Mouse (Mus musculus) hindbrain, embryonic 13.5 days (tissue): ENCODE measurements around the gene Fbxo42. TPM values are rescaled to one million over a fixed set of nuclear protein-coding genes. Genes with fewer than 3 reads are reported as not detected.
A peak's percentile ranks its signal among the peaks of the same experiment; 100 is the strongest.
"Not testable (repeated sequence)": the region's sequence is repeated elsewhere in the genome, so short reads cannot be mapped to it uniquely, and the experiment has no call there.

Experiments used
- ATAC-seq: fragments of 200-750 bp; cut with Nextera tagmentation; 2 replicates; pipeline ENCODE4 v1.8.0; 2017; ENCODE audit warnings: moderate TSS enrichment; ENCODE audit not compliant: low FRiP score
- H3K27ac ChIP-seq: fragments of 300-500 bp; sonication (generic); 2 replicates; pipeline ENCODE4 v1.5.1; 2015; ENCODE audit warnings: inconsistent platforms, mild to moderate bottlenecking, moderate library complexity
- H3K27me3 ChIP-seq: fragments of 300-500 bp; sonication (generic); 2 replicates; pipeline ENCODE4 v1.6.1; 2015; ENCODE audit warnings: mild to moderate bottlenecking, inconsistent platforms
- H3K36me3 ChIP-seq: fragments of 300-500 bp; sonication (generic); 2 replicates; pipeline ENCODE4 v1.6.1; 2015; ENCODE audit warnings: mild to moderate bottlenecking, inconsistent platforms
- H3K4me1 ChIP-seq: fragments of 300-500 bp; sonication (generic); replicated peaks from 2 replicates; pipeline ENCODE4 v1.6.1; 2015; ENCODE audit warnings: inconsistent platforms
- H3K4me2 ChIP-seq: fragments of 300-500 bp; sonication (generic); 2 replicates; pipeline ENCODE4 v1.6.1; 2015; ENCODE audit warnings: inconsistent platforms, mild to moderate bottlenecking, moderate library complexity
- H3K4me3 ChIP-seq: fragments of 300-500 bp; sonication (generic); 2 replicates; pipeline ENCODE4 v1.5.1; 2015; ENCODE audit warnings: mild to moderate bottlenecking, inconsistent platforms
- H3K9ac ChIP-seq: fragments of 300-500 bp; sonication (generic); 2 replicates; pipeline ENCODE4 v1.6.1; 2015; ENCODE audit warnings: mild to moderate bottlenecking, inconsistent platforms
- H3K9me3 ChIP-seq: fragments of 300-500 bp; sonication (generic); 2 replicates; pipeline ENCODE4 v1.6.1; 2016; ENCODE audit warnings: inconsistent platforms
- WGBS: fragments of 180-500 bp; shearing (Covaris S2); methylation state at CpG from one replicate; pipeline ENCODE4 v1.1.7; 2015; 5-methylcytosine and 5-hydroxymethylcytosine counted together
- polyA plus RNA-seq: library from polyadenylated mRNA; unstranded; fragments of >200 nt; fragmentation: Nextera tagmentation; extraction: Ambion mirVana; gene quantifications from 2 replicates; pipeline ENCODE4 v1.2.1, GENCODE M21; 2015

Gene Fbxo42
- polyA plus RNA-seq, 1 experiment from 2014 or later: 21.9 TPM

- Histone ChIP-seq H3K36me3 (no peaks in the 10 kb centered on the region), H3K4me3 (peak overlapping the region; percentile 86), H3K9me3 (no peaks in the 10 kb centered on the region), H3K9ac (peak overlapping the region; percentile 86), H3K27me3 (no peaks in the 10 kb centered on the region), H3K27ac (peak overlapping the region; percentile 97), H3K4me2 (peak overlapping the region; percentile 89), H3K4me1 (peaks cover 48% of the 10 kb centered on the region)
- ATAC-seq: 0 out of 2 replicates have a peak, but pooled peaks have one; percentile 1
- 4% methylated on average over 29 of the region's 29 CpGs for WGBS
Measured at GRCm38 (mm10) chr4:141138425-141139115, 9.1 kb upstream of the Fbxo42 start.

DNA sequence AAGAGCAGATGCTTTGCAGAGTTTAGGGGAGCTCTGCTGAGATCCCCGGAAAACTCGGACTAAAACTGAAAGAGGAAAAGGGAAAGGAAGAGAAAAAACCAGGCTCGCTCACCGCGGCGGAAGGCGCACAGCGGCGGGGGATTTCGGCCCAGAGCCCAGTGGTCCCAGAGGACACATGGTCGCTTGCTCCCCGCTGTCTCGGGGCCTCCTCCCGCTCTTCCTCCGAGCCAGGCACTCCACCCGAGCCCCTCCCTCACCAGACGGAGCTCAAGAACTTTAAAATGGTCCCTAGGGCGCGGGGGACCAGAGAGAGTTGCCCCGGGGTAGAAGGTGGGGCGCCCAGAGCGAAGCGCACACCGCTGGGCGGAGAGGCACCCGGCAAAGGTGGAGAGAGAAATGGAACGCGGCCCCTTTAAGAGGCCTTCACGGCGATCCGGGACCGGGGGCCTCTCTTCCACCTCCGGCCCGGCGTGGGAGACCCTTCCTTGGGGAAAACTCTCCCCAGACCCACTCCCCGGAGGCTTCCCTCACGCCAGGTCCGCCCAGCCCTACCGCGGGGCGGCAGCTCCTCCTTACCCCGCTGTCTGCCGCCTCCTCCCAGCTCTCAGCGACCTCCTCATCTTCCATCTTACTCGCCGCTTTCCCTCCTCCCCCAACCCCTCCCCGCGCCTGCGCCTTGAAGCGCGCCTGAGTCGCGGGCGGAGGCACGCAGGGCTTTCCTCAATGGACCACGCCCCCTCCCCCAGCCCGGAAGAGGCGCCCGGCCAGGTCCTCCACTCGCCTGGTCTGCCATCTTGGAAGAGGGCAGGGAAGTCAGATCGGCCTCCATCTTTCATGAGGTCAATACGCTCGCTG, 8.4 kb upstream of the Fbxo42 start, which contains the start of gene Szrd1:
Gene Szrd1, minus strand, starts transcription at position 660 of the 855 bp plus-strand sequence.
- peak within 1 kb of the TSS; percentile 89 for H3K4me2 ChIP-seq
- H3K27ac ChIP-seq: peak within 1 kb of the TSS; percentile 97
- peaks cover 43% of the 10 kb centered on the region for H3K4me1 ChIP-seq
- H3K9ac ChIP-seq: peak within 1 kb of the TSS; percentile 86
- peak within 1 kb of the TSS; percentile 86 for H3K4me3 ChIP-seq
- WGBS: under 1% methylated on average over 61 of the region's 63 CpGs
- peak; percentile 94 for ATAC-seq
- H3K27me3 ChIP-seq: peaks cover 5% of the 10 kb centered on the region; the same call in 1 of the 2 replicates
- no peaks in the 10 kb centered on the region for H3K36me3 ChIP-seq
- H3K9me3 ChIP-seq: no peaks in the 10 kb centered on the region

GRCm38 (mm10) chr4:141140354-141140753, 7.4 kb upstream of the Fbxo42 start:
- H3K36me3 ChIP-seq, ATAC-seq, H3K9me3 ChIP-seq, H3K27ac ChIP-seq, H3K4me3 ChIP-seq, H3K9ac ChIP-seq, H3K27me3 ChIP-seq, H3K4me2 ChIP-seq: not testable (repeated sequence)
- H3K4me1 ChIP-seq: peaks cover 33% of the 10 kb centered on the region
- 90% methylated on average over 9 of the region's 9 CpGs for WGBS

DNA sequence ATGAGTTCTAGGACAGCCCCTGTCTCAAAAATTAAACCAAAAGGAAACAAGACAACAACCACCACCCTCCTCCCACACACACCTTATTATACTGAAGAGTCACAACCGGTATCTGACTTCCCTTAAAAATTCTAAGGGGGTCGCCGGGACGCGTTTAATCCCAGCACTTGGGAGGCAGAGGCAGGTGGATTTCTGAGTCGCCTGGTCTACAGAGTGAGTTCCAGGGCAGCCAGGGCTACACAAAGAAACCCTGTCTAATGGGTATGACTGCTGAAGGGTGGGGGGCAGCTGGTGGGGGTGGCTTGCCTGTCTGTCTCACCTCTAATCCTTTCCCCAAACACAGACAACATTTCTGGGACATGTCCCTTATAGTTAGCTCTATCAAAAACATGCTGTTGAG, 6.7 kb upstream of the Fbxo42 start:
- no peaks in the 10 kb centered on the region for H3K9me3 ChIP-seq
- peaks cover 28% of the 10 kb centered on the region for H3K4me1 ChIP-seq
- ATAC-seq: no peak
- no peaks in the 10 kb centered on the region for H3K36me3 ChIP-seq
- no peak overlapping the region for H3K4me3 ChIP-seq
- H3K27me3 ChIP-seq: peaks cover 8% of the 10 kb centered on the region; the same call in 1 of the 2 replicates
- WGBS: 89% methylated on average over 6 of the region's 6 CpGs
- H3K9ac ChIP-seq: no peak overlapping the region
- H3K4me2 ChIP-seq: no peak overlapping the region
- H3K27ac ChIP-seq: no peak overlapping the region

- Histone ChIP-seq H3K4me2 (no peak overlapping the region), H3K36me3 (no peaks in the 10 kb centered on the region), H3K27ac (no peak overlapping the region), H3K27me3 (peaks cover 8% of the 10 kb centered on the region; the same call in 1 of the 2 replicates), H3K4me3 (no peak overlapping the region), H3K4me1 (peaks cover 21% of the 10 kb centered on the region), H3K9me3 (no peaks in the 10 kb centered on the region), H3K9ac (no peak overlapping the region)
- WGBS: 31% methylated on average over 9 of the region's 9 CpGs
- ATAC-seq: no peak
Measured at GRCm38 (mm10) chr4:141142285-141142811, 5.4 kb upstream of the Fbxo42 start.

- H3K4me2 ChIP-seq, H3K4me3 ChIP-seq, H3K27ac ChIP-seq, H3K27me3 ChIP-seq, H3K9ac ChIP-seq, H3K36me3 ChIP-seq, ATAC-seq, H3K9me3 ChIP-seq: not testable (repeated sequence)
- 92% methylated on average over 11 of the region's 16 CpGs for WGBS
- H3K4me1 ChIP-seq: peaks cover 22% of the 10 kb centered on the region
Measured at GRCm38 (mm10) chr4:141145124-141145523, 2.6 kb upstream of the Fbxo42 start.

DNA sequence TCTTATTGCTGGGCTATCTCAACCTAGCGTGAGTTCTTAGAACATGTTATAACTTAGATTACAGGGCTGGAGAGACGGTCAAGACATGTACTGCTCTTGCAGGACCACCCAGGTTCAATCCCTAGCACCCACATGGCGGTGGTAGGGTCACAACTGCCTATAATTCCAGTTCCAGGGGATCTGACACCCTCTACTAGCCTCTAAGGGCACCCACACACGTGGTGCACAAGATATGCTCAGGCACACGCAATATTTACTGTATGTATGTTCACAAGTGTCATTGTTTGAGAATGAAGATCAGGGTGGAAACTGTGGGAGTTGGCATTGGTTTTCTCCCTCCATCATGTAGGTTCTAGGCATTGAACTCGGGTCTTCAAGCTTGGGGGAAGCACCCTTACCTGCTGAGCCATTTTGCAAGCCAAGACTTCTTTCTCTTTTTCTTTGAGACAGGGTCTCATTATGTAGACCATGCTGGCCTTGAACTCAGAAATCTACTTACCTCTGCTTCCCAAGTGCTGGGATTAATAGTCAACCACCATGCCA, 1.2 kb upstream of the Fbxo42 start:
- H3K9me3 ChIP-seq: no peaks in the 10 kb centered on the region
- no peak overlapping the region for H3K27ac ChIP-seq
- WGBS: 96% methylated on average over 6 of the region's 6 CpGs
- peak overlapping the region; percentile 84 for H3K4me2 ChIP-seq
- H3K9ac ChIP-seq: no peak overlapping the region
- ATAC-seq: no peak
- no peak overlapping the region for H3K4me3 ChIP-seq
- H3K36me3 ChIP-seq: no peaks in the 10 kb centered on the region
- H3K27me3 ChIP-seq: peaks cover 8% of the 10 kb centered on the region; the same call in 1 of the 2 replicates
- peaks cover 29% of the 10 kb centered on the region for H3K4me1 ChIP-seq

- Histone ChIP-seq H3K4me2 (peak overlapping the region; percentile 84), H3K4me1 (peaks cover 43% of the 10 kb centered on the region), H3K27me3 (peaks cover 8% of the 10 kb centered on the region; the same call in 1 of the 2 replicates), H3K27ac (peak overlapping the region; percentile 94), H3K4me3 (peak overlapping the region; percentile 100), H3K9ac (peak overlapping the region; percentile 99), H3K36me3 (no peaks in the 10 kb centered on the region), H3K9me3 (no peaks in the 10 kb centered on the region)
- ATAC-seq: peak; percentile 82
- WGBS: under 1% methylated on average over 62 of the region's 66 CpGs
Measured at GRCm38 (mm10) chr4:141148009-141148801, 492 bp downstream of the Fbxo42 start.

DNA sequence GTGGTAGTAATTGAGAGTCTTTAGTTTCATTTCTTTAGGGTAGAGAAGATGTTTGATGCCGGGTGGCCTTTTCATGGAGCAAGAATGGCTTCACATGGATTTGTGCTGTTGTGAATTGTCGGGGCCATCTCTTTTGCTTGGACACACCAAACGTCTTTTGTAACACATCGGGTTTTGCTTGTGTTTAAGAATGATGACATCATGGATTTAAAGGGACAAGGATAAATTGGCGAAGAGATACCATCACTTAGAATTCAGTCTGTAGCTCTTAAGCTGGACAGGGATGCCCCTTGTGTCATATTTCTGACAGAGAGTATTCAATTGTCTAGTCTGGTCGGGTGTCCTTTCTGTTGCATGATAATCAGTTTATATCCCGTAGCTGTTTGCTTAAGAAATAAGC, 1.4 kb downstream of the Fbxo42 start:
- Histone ChIP-seq H3K4me3 (peak overlapping the region; percentile 100), H3K4me1 (peaks cover 43% of the 10 kb centered on the region), H3K27ac (peak overlapping the region; percentile 94; the same call in 1 of the 2 replicates), H3K9ac (peak overlapping the region; percentile 99), H3K4me2 (peak overlapping the region; percentile 84), H3K9me3 (no peaks in the 10 kb centered on the region), H3K27me3 (peaks cover 5% of the 10 kb centered on the region; the same call in 1 of the 2 replicates), H3K36me3 (no peaks in the 10 kb centered on the region)
- 21% methylated on average over 7 of the region's 7 CpGs for WGBS
- ATAC-seq: no peak

DNA sequence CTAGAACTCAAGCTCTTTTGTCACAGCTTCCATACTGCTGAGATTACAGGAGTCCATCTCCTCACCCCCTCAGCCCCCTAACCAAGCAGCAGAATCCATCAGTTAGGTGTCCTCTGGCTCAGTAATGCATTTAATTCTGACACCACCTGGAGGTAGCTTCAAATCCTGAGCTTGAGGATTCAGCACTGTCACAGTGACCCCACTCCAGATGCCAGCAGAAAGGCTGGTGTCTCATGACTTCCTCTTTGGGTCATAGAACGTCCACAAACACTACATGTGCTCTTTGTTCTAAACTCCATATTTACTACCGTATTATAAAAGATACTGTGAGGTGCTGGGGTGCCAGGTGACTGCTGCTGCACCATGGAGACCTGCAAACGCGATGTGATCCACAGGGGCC, 9.8 kb downstream of the Fbxo42 start:
- 82% methylated on average over 4 of the region's 4 CpGs for WGBS
- H3K36me3 ChIP-seq: no peaks in the 10 kb centered on the region
- no peak for ATAC-seq

GRCm38 (mm10) chr4:141158609-141159008, 10.9 kb downstream of the Fbxo42 start:
- 0 out of 2 replicates have a peak overlapping the region, but pooled peaks have one; percentile 20 for H3K9ac ChIP-seq

More for the DNA sequence above, 9.8 kb downstream of the Fbxo42 start:
- Histone ChIP-seq H3K27ac (no peak overlapping the region), H3K4me2 (no peak overlapping the region), H3K9ac (no peak overlapping the region), H3K27me3 (no peaks in the 10 kb centered on the region), H3K4me3 (no peak overlapping the region), H3K9me3 (no peaks in the 10 kb centered on the region), H3K4me1 (peaks cover 28% of the 10 kb centered on the region)

More at GRCm38 (mm10) chr4:141158609-141159008, 10.9 kb downstream of the Fbxo42 start:
- H3K27ac ChIP-seq: no peak overlapping the region
- WGBS: 90% methylated on average over 2 of the region's 2 CpGs
- H3K4me2 ChIP-seq: no peak overlapping the region
- H3K4me1 ChIP-seq: peaks cover 24% of the 10 kb centered on the region
- no peak overlapping the region for H3K4me3 ChIP-seq
- no peaks in the 10 kb centered on the region for H3K27me3 ChIP-seq
- ATAC-seq: no peak
- H3K36me3 ChIP-seq: no peaks in the 10 kb centered on the region; the same call in 1 of the 2 replicates
- H3K9me3 ChIP-seq: no peaks in the 10 kb centered on the region
